Mouse (Mus musculus) liver, adult 2 months (tissue): Measurements from ENCODE around the gene Ldhal6b.

Source experiments
- CTCF ChIP-seq: fragments of 200-500 bp; IDR thresholded peaks from 2 replicates; pipeline ENCODE4 v1.5.1; 2011; ENCODE audit warnings: low read depth, low read length, control low read depth
- POLR2A ChIP-seq: fragments of 200-500 bp; IDR thresholded peaks from 2 replicates; pipeline ENCODE4 v1.6.1; 2011; ENCODE audit warnings: low read length, control low read depth; ENCODE audit not compliant: insufficient read depth; ENCODE audit errors: extremely low read depth

DNA sequence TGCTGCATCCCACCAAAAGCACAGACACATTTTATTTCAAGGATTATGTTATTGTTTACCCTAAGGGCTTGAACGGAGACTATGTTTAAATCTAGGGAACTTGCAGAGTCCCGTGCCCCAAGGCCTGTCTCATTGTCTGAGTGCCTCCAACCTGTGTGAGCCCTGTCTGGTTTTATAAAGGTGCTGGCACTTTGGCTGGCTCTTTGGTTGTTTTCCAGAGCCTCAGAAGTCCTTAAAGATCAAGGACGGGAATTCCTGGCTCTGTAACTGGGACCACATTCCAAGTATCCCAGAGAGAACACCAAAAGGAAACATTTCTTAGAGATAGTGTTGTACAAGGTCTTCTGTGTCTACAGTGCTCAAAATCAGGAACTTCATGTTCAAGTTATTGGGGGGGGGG is 24.7 kb upstream of the Ldhal6b start:
- TF ChIP-seq CTCF (no peak), POLR2A (no peak)
